Mouse (Mus musculus) MEL (cell line): ENCODE data around the gene Pacsin2. TPM values are rescaled to one million over a fixed set of nuclear protein-coding genes. Genes with fewer than 3 reads are reported as not detected.

Source experiments
- DNase-seq: peaks from one replicate; pipeline ENCODE4 v3.0.0; 2011; ENCODE audit warnings: low read depth, low spot score
- H3K27ac ChIP-seq: 2 replicates; pipeline ENCODE4 v1.5.1; 2012; ENCODE audit warnings: low read depth, mild to moderate bottlenecking, control low read depth, low read length, moderate library complexity; ENCODE audit not compliant: control insufficient read depth
- H3K27me3 ChIP-seq, 2 experiments: fragments of 150-350 bp in 1 of 2; sonication (generic) in 1 of 2; 2 replicates each; pipeline ENCODE4 v1.6.1; 2012; ENCODE audit warnings: low read length in 2 of 2, mild to moderate bottlenecking in 2 of 2, improper control_type of control experiment in 1 of 2, moderate library complexity in 1 of 2; ENCODE audit not compliant: insufficient read depth in 2 of 2, control insufficient read depth in 1 of 2
- H3K36me3 ChIP-seq, 2 experiments: 2 replicates each; pipeline ENCODE4 v1.6.1; 2012 to 2014; ENCODE audit warnings: low read length in 2 of 2, improper control_type of control experiment in 1 of 2, inconsistent platforms in 1 of 2, mild to moderate bottlenecking in 1 of 2; ENCODE audit not compliant: insufficient read depth in 2 of 2, control insufficient read depth in 1 of 2
- H3K4me1 ChIP-seq, 2 experiments: fragments of 150-350 bp in 1 of 2; sonication (generic) in 1 of 2; 2 replicates each; pipeline ENCODE4 v1.6.1; 2012; ENCODE audit warnings: low read length in 2 of 2, improper control_type of control experiment in 1 of 2, mild to moderate bottlenecking in 1 of 2; ENCODE audit not compliant: insufficient read depth in 2 of 2, control insufficient read depth in 1 of 2
- H3K4me3 ChIP-seq, 2 experiments: fragments of 150-350 bp in 1 of 2; sonication (generic) in 1 of 2; 2 replicates each; pipeline ENCODE4 v1.5.1; 2012; ENCODE audit warnings: low read depth in 2 of 2, low read length in 2 of 2, mild to moderate bottlenecking in 2 of 2, moderate library complexity in 2 of 2, control low read depth in 1 of 2, improper control_type of control experiment in 1 of 2; ENCODE audit not compliant: control insufficient read depth in 1 of 2, insufficient read depth in 1 of 2
- H3K79me2 ChIP-seq: 2 replicates; pipeline ENCODE4 v1.6.1; 2012; ENCODE audit warnings: mild to moderate bottlenecking, low read length, moderate library complexity; ENCODE audit not compliant: control insufficient read depth, poor library complexity, insufficient read depth
- H3K9ac ChIP-seq: 2 replicates; pipeline ENCODE4 v1.6.1; 2012; ENCODE audit warnings: low read depth, mild to moderate bottlenecking, control low read depth, low read length, moderate library complexity; ENCODE audit not compliant: control insufficient read depth, poor library complexity, severe bottlenecking
- H3K9me3 ChIP-seq: fragments of 150-350 bp; sonication (generic); replicated peaks from 2 replicates; pipeline ENCODE4 v1.6.1; 2012; ENCODE audit warnings: mild to moderate bottlenecking, low read length, improper control_type of control experiment, moderate library complexity; ENCODE audit not compliant: insufficient read depth
- CHD1 ChIP-seq: IDR thresholded peaks from 2 replicates; pipeline ENCODE4 v1.6.1; 2012; ENCODE audit warnings: low read depth, mild to moderate bottlenecking, inconsistent platforms, low read length, improper control_type of control experiment
- CHD2 ChIP-seq: IDR thresholded peaks from 2 replicates; pipeline ENCODE4 v1.6.1; 2011; ENCODE audit warnings: low read length, improper control_type of control experiment
- EP300 ChIP-seq, 2 experiments: IDR thresholded peaks; 2 replicates each; pipeline ENCODE4 v1.6.1; 2011; ENCODE audit warnings: improper control_type of control experiment in 2 of 2, low read length in 2 of 2, low read depth in 1 of 2, mild to moderate bottlenecking in 1 of 2
- GATA1 ChIP-seq: IDR thresholded peaks from 2 replicates; pipeline ENCODE4 v1.6.1; 2011; ENCODE audit warnings: low read depth, low read length, improper control_type of control experiment
- HCFC1 ChIP-seq: IDR thresholded peaks from 2 replicates; pipeline ENCODE4 v1.6.1; 2012; ENCODE audit warnings: low read depth, mild to moderate bottlenecking, inconsistent platforms, low read length, improper control_type of control experiment, moderate library complexity
- JUND ChIP-seq: IDR thresholded peaks from 2 replicates; pipeline ENCODE4 v1.6.1; 2011; ENCODE audit warnings: low read depth, mild to moderate bottlenecking, improper control_type of control experiment, low read length
- KAT2A ChIP-seq: conservative IDR thresholded peaks from 2 replicates; pipeline ENCODE4 v1.6.1; 2012; ENCODE audit warnings: low read depth, low read length, improper control_type of control experiment, inconsistent platforms
- MAFK ChIP-seq: IDR thresholded peaks from 2 replicates; pipeline ENCODE4 v1.6.1; 2011; ENCODE audit warnings: low read depth, mild to moderate bottlenecking, low read length, improper control_type of control experiment, borderline replicate concordance
- MAX ChIP-seq: IDR thresholded peaks from 2 replicates; pipeline ENCODE4 v1.6.1; 2011; ENCODE audit warnings: low read length, improper control_type of control experiment
- MEF2A ChIP-seq: IDR thresholded peaks from 2 replicates; pipeline ENCODE4 v1.6.1; 2014; ENCODE audit warnings: low read depth, mild to moderate bottlenecking, inconsistent platforms, low read length, improper control_type of control experiment; ENCODE audit not compliant: poor library complexity, insufficient replicate concordance, severe bottlenecking; ENCODE audit errors: extremely low read depth
- MYC ChIP-seq: IDR thresholded peaks from 2 replicates; pipeline ENCODE4 v1.6.1; 2011; ENCODE audit warnings: low read depth, mild to moderate bottlenecking, low read length, improper control_type of control experiment, moderate library complexity
- NELFE ChIP-seq: IDR thresholded peaks from 2 replicates; pipeline ENCODE4 v1.6.1; 2011; ENCODE audit warnings: low read depth, low read length, improper control_type of control experiment
- NRF1 ChIP-seq: IDR thresholded peaks from 2 replicates; pipeline ENCODE4 v1.6.1; 2014; ENCODE audit warnings: low read depth, mild to moderate bottlenecking, inconsistent platforms, low read length, improper control_type of control experiment, moderate library complexity; ENCODE audit not compliant: poor library complexity, insufficient read depth, severe bottlenecking
- POLR2A ChIP-seq, 2 experiments: IDR thresholded peaks; 2 replicates each; pipeline ENCODE4 v1.6.1; 2011 to 2012; ENCODE audit warnings: low read length in 2 of 2, mild to moderate bottlenecking in 2 of 2, control low read depth in 1 of 2, improper control_type of control experiment in 1 of 2, low read depth in 1 of 2, moderate library complexity in 1 of 2; ENCODE audit not compliant: control insufficient read depth in 1 of 2, insufficient read depth in 1 of 2, poor library complexity in 1 of 2
- POLR2AphosphoS5 ChIP-seq: IDR thresholded peaks from 2 replicates; pipeline ENCODE4 v1.6.1; 2012; ENCODE audit warnings: low read depth, borderline replicate concordance, mild to moderate bottlenecking, inconsistent platforms, low read length, moderate library complexity, mixed read lengths
- RCOR1 ChIP-seq: IDR thresholded peaks from 2 replicates; pipeline ENCODE4 v1.6.1; 2012; ENCODE audit warnings: low read depth, mild to moderate bottlenecking, inconsistent platforms, low read length, improper control_type of control experiment
- SIN3A ChIP-seq: IDR thresholded peaks from 2 replicates; pipeline ENCODE4 v1.6.1; 2012; ENCODE audit warnings: low read length, improper control_type of control experiment, inconsistent platforms
- SMC3 ChIP-seq: IDR thresholded peaks from 2 replicates; pipeline ENCODE4 v1.6.1; 2011; ENCODE audit warnings: low read depth, low read length, improper control_type of control experiment
- TAL1 ChIP-seq: IDR thresholded peaks from 2 replicates; pipeline ENCODE4 v1.6.1; 2012; ENCODE audit warnings: mild to moderate bottlenecking, inconsistent platforms, low read length, moderate library complexity, mixed read lengths
- TBP ChIP-seq: IDR thresholded peaks from 2 replicates; pipeline ENCODE4 v1.8.0; 2011; ENCODE audit warnings: low read depth, low read length, improper control_type of control experiment
- USF1 ChIP-seq: IDR thresholded peaks from 2 replicates; pipeline ENCODE4 v1.6.1; 2014; ENCODE audit warnings: low read depth, mild to moderate bottlenecking, inconsistent platforms, low read length, improper control_type of control experiment, moderate library complexity
- USF2 ChIP-seq, 2 experiments: IDR thresholded peaks; 2 replicates each; pipeline ENCODE4 v1.6.1; 2011 to 2012; ENCODE audit warnings: improper control_type of control experiment in 2 of 2, low read length in 2 of 2, borderline replicate concordance in 1 of 2, inconsistent platforms in 1 of 2, low read depth in 1 of 2, mild to moderate bottlenecking in 1 of 2; ENCODE audit not compliant: insufficient read depth in 1 of 2
- ZC3H11A ChIP-seq: IDR thresholded peaks from 2 replicates; pipeline ENCODE4 v1.6.1; 2012; ENCODE audit warnings: low read depth, mild to moderate bottlenecking, inconsistent platforms, low read length, improper control_type of control experiment
- ZKSCAN1 ChIP-seq: IDR thresholded peaks from 2 replicates; pipeline ENCODE4 v1.6.1; 2012; ENCODE audit warnings: low read depth, mild to moderate bottlenecking, inconsistent platforms, low read length, improper control_type of control experiment, moderate library complexity
- ZNF384 ChIP-seq: IDR thresholded peaks from 2 replicates; pipeline ENCODE4 v1.6.1; 2012; ENCODE audit warnings: low read depth, mild to moderate bottlenecking, inconsistent platforms, low read length, improper control_type of control experiment
- polyA plus RNA-seq, 2 experiments: library from polyadenylated mRNA; stranded (reverse) in 1 of 2; unstranded in 1 of 2; fragments of >175 nt in 1 of 2; fragments of >200 nt in 1 of 2; gene quantifications; 2 replicates each; pipeline versions ENCODE4 v1.2.1 to v1.2.4; 2012; ENCODE audit warnings: low replicate concordance in 2 of 2, low read depth in 1 of 2; ENCODE audit not compliant: insufficient read length in 2 of 2, insufficient read depth in 1 of 2, missing spikeins in 1 of 2
- total RNA-seq: library from RNA; depleted of rRNA; stranded (reverse); fragments of 300-350 nt; gene quantifications from 2 replicates; pipeline ENCODE4 v1.2.3, GENCODE M21; 2012

Pacsin2 gene
- total and polyA plus RNA-seq, 3 experiments: 58.7 to 425 (median 103) TPM

GRCm38 (mm10) chr15:83479818-83480217, 15.4 kb upstream of the Pacsin2 start:
- Histone ChIP-seq H3K9ac (no peak overlapping the region), H3K27ac (no peak overlapping the region), H3K4me3 (no peak overlapping the region), H3K79me2 (no peaks in the 10 kb centered on the region), H3K36me3 (peaks cover 0 to 7% of the 10 kb centered on the region in 2 experiments; a peak in 2 of 4 replicates), H3K4me1 (peaks cover 7 to 19% of the 10 kb centered on the region in 2 experiments; a peak in 3 of 4 replicates), H3K9me3 (no peaks in the 10 kb centered on the region), H3K27me3 (no peaks in the 10 kb centered on the region)
- TF ChIP-seq SIN3A (no peak), TAL1 (no peak), NRF1 (no peak), MAFK (no peak), GATA1 (no peak)
- no peak for DNase-seq

GRCm38 (mm10) chr15:83478096-83478495, 13.7 kb upstream of the Pacsin2 start:
- H3K9ac ChIP-seq: no peak overlapping the region
- peaks cover 14 to 34% of the 10 kb centered on the region in 2 experiments for H3K4me1 ChIP-seq
- H3K4me3 ChIP-seq: no peak overlapping the region
- H3K27ac ChIP-seq: no peak overlapping the region
- TF ChIP-seq MYC (no peak), SMC3 (peak; percentile 13; the same call in 1 of the 2 replicates)
- no peak for DNase-seq
- no peaks in the 10 kb centered on the region for H3K27me3 ChIP-seq
- H3K36me3 ChIP-seq: peaks cover 0 to 7% of the 10 kb centered on the region in 2 experiments; a peak in 2 of 4 replicates
- H3K79me2 ChIP-seq: no peaks in the 10 kb centered on the region
- no peaks in the 10 kb centered on the region for H3K9me3 ChIP-seq

- Histone ChIP-seq H3K9me3 (no peaks in the 10 kb centered on the region), H3K27ac (no peak overlapping the region), H3K9ac (no peak overlapping the region), H3K36me3 (peaks cover 0 to 7% of the 10 kb centered on the region in 2 experiments; a peak in 2 of 4 replicates), H3K4me1 (peaks cover 14 to 32% of the 10 kb centered on the region in 2 experiments), H3K27me3 (no peaks in the 10 kb centered on the region), H3K4me3 (peak overlapping the region; percentile 8 to 50), H3K79me2 (no peaks in the 10 kb centered on the region)
- DNase-seq: peak; percentile 50
- TF ChIP-seq POLR2A (IDR thresholded peaks at IDR 0.05; ENCODE audit: control insufficient read depth in 1 of 2, insufficient read depth in 1 of 2, low read depth in 1 of 2, low read length in 2 of 2, poor library complexity in 1 of 2) (no peak), RCOR1 (peak; percentile 68), SMC3 (no peak), MAX (no peak), NELFE (no peak), SIN3A (no peak), ZKSCAN1 (no peak), MAFK (no peak), ZC3H11A (no peak), ZNF384 (no peak), EP300 (IDR thresholded peaks at IDR 0.05; ENCODE audit: low read depth in 1 of 2, low read length in 2 of 2) (peak; percentile 35 to 58), USF2 (IDR thresholded peaks at IDR 0.05; ENCODE audit: borderline replicate concordance in 1 of 2, insufficient read depth in 1 of 2, low read depth in 1 of 2, low read length in 2 of 2) (no peak), CHD2 (no peak), JUND (no peak), USF1 (no peak), POLR2AphosphoS5 (no peak), HCFC1 (no peak), MEF2A (no peak), TBP (0 out of 2 replicates have a peak, but pooled peaks have one; percentile 31), KAT2A (no peak), CHD1 (no peak)
Observed at GRCm38 (mm10) chr15:83476593-83477273, 12.3 kb upstream of the Pacsin2 start.
